Mouse (Mus musculus): ENCODE measurements around the gene Olfr205. TPM values are rescaled to one million over a fixed set of nuclear protein-coding genes. Genes with fewer than 3 reads are reported as not detected.
"Not testable (repeated sequence)": the region's sequence is repeated elsewhere in the genome, so short reads cannot be mapped to it uniquely, and the experiment has no call there.

The Olfr205 gene
- polyA plus RNA-seq (2012; rRNA removed): not detected in 2 replicates

GRCm38 (mm10) chr16:59331038-59331437, at the start of gene Olfr205:
Gene Olfr205 (minus strand): TSS chr16:59331138.
- no peak for DNase-seq (ENCODE audit: extremely low spot score in 1 of 2, low spot score in 1 of 2)

GRCm38 (mm10) chr16:59363893-59364292, 33.0 kb upstream of the Olfr205 start, which contains the start of gene Olfr209:
Gene Olfr209 (minus strand): TSS chr16:59363993.
- no peak for DNase-seq (ENCODE audit: extremely low spot score in 1 of 2, low spot score in 1 of 2)

- DNase-seq (ENCODE audit: extremely low spot score in 1 of 2, low spot score in 1 of 2): no peak
Observed at GRCm38 (mm10) chr16:59349146-59349545, 18.2 kb upstream of the Olfr205 start, which contains the start of gene Olfr206. Gene Olfr206 (minus strand): TSS chr16:59349246.

- not testable (repeated sequence) for DNase-seq (ENCODE audit: extremely low spot score in 1 of 2, low spot score in 1 of 2)
Observed at GRCm38 (mm10) chr16:59323262-59323661, 7.7 kb downstream of the Olfr205 start.

- no peak for DNase-seq (ENCODE audit: extremely low spot score in 1 of 2, low spot score in 1 of 2)
Observed at GRCm38 (mm10) chr16:59318148-59318547, 12.8 kb downstream of the Olfr205 start, which contains the start of gene Olfr204. Gene Olfr204 (minus strand): TSS chr16:59318248.

GRCm38 (mm10) chr16:59298581-59298980, 32.4 kb downstream of the Olfr205 start, which contains the start of gene Olfr203:
Gene Olfr203 (plus strand): TSS chr16:59298881.
- DNase-seq (ENCODE audit: extremely low spot score in 1 of 2, low spot score in 1 of 2): no peak

- DNase-seq (ENCODE audit: extremely low spot score in 1 of 2, low spot score in 1 of 2): not testable (repeated sequence)
Observed at GRCm38 (mm10) chr16:59287576-59287975, 43.4 kb downstream of the Olfr205 start.

- DNase-seq (ENCODE audit: extremely low spot score in 1 of 2, low spot score in 1 of 2): no peak
Observed at GRCm38 (mm10) chr16:59286693-59287092, 44.2 kb downstream of the Olfr205 start, which contains the start of gene Olfr202. Gene Olfr202 (minus strand): TSS chr16:59286793.

- DNase-seq (ENCODE audit: extremely low spot score in 1 of 2, low spot score in 1 of 2): no peak
Observed at GRCm38 (mm10) chr16:59283476-59283875, 47.5 kb downstream of the Olfr205 start.

GRCm38 (mm10) chr16:59280542-59280941, 50.4 kb downstream of the Olfr205 start:
- DNase-seq (ENCODE audit: extremely low spot score in 1 of 2, low spot score in 1 of 2): no peak

Other genes starting within 250 kb of the Olfr205 start
- gene Olfr191, start 241.3 kb downstream of the Olfr205 start, polyA plus RNA-seq (2012; rRNA removed): not detected in 2 replicates
- gene Olfr193, start 219.3 kb downstream of the Olfr205 start, polyA plus RNA-seq (2012; rRNA removed): not detected in 2 replicates
- gene Olfr194, start 210.1 kb downstream of the Olfr205 start, polyA plus RNA-seq (2012; rRNA removed): not detected in 2 replicates
- not detected in 2 replicates for gene Olfr195, start 184.1 kb downstream of the Olfr205 start, polyA plus RNA-seq (2012; rRNA removed)
- not detected in 2 replicates for gene Olfr196, start 160.7 kb downstream of the Olfr205 start, polyA plus RNA-seq (2012; rRNA removed)
- not detected in 2 replicates for gene Olfr198, start 127.6 kb downstream of the Olfr205 start, polyA plus RNA-seq (2012; rRNA removed)
- not detected in 2 replicates for gene Olfr199, start 111.4 kb downstream of the Olfr205 start, polyA plus RNA-seq (2012; rRNA removed)
- not detected in 2 replicates for gene Olfr201, start 58.5 kb downstream of the Olfr205 start, polyA plus RNA-seq (2012; rRNA removed)
- gene Olfr202, start 44.3 kb downstream of the Olfr205 start, polyA plus RNA-seq (2012; rRNA removed): not detected in 2 replicates
- gene Olfr203, start 32.3 kb downstream of the Olfr205 start, polyA plus RNA-seq (2012; rRNA removed): not detected in 2 replicates
- not detected in 2 replicates for gene Olfr204, start 12.9 kb downstream of the Olfr205 start, polyA plus RNA-seq (2012; rRNA removed)
- not detected in 2 replicates for gene Olfr206, start 18.1 kb upstream of the Olfr205 start, polyA plus RNA-seq (2012; rRNA removed)
- 0.20 and 0.50 TPM in 2 replicates for gene Olfr209, start 32.9 kb upstream of the Olfr205 start, polyA plus RNA-seq (2012; rRNA removed)
- gene Gabrr3, start 76.2 kb upstream of the Olfr205 start, polyA plus RNA-seq (2012; rRNA removed): 0.04 TPM in 2 replicates
- gene Riox2, start 140.6 kb upstream of the Olfr205 start, polyA plus RNA-seq (2012; rRNA removed): 8.0 and 9.9 TPM in 2 replicates